Mouse (Mus musculus): ENCODE measurements around the gene Rpl4. TPM values are rescaled to one million over a fixed set of nuclear protein-coding genes. Genes with fewer than 3 reads are reported as not detected.
"Not testable (repeated sequence)": the region's sequence is repeated elsewhere in the genome, so short reads cannot be mapped to it uniquely, and the experiment has no call there.

Rpl4 gene
- polyA plus RNA-seq (2015; fragmentation: Nextera tagmentation; extraction: Ambion mirVana) = 648 and 701 TPM in 2 replicates

DNA sequence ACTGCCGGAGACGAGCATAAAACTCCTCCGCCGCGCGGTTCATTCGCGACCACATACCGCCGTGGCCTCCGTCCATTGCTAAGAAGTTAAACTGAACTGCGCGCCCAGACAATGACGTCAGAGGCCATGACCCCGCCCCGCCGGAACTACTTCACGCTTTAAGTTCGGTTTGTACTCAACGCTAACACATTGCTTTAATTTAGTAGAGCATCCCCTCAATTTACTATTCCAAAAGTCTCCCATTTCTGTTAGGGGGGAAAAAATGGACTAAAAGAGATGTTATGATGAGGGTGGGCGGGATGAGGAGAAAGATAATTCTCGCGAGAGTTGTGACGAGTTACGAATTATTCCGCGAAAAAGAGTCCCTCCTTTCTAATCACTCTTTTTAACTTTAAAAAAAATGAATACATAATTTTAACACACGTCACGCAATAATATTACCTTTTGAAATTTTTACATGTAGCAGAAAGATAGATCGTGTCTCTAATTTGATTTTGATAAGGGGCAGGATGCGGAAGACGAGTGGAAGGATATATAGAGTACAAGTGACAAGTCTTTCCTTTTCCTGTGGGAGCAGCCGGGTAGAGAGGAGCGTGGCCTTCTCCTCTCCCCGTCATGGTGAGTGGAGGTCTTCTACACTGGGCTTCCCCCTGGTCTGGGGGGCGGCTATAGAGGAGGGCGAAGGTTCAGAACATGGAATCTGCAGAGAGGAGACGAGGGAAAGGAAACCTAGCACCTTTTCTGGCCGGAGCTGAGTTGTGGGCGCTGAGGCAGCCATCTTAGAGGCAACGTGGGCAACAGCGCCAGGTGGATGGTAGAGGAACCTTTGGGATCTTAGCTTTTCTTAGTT is at the start of gene Rpl4, which contains the start of gene Zwilch:
TSS of gene Rpl4 (plus strand) at position 560 of the 850 bp plus-strand sequence.
TSS of gene Zwilch (minus strand) at position 289 of the 850 bp plus-strand sequence.
- H3K36me3 ChIP-seq = peaks cover 34% of the 10 kb centered on the region
- H3K27me3 ChIP-seq = no peaks in the 10 kb centered on the region
- WGBS = under 1% methylated on average over 42 of the region's 42 CpGs
- peaks cover 16% of the 10 kb centered on the region for H3K4me1 ChIP-seq (replicated peaks)
- peak within 1 kb of the TSS; percentile 86 for H3K4me2 ChIP-seq
- no peaks in the 10 kb centered on the region for H3K9me3 ChIP-seq (replicated peaks)
- H3K27ac ChIP-seq = peak within 1 kb of the TSS; percentile 95
- H3K9ac ChIP-seq = peak within 1 kb of the TSS; percentile 88
- ATAC-seq (replicated peaks; ENCODE audit: insufficient number of reproducible peaks, insufficient read depth, low FRiP score, low read depth) = peak; percentile 84
- peak within 1 kb of the TSS; percentile 99 for H3K4me3 ChIP-seq

DNA sequence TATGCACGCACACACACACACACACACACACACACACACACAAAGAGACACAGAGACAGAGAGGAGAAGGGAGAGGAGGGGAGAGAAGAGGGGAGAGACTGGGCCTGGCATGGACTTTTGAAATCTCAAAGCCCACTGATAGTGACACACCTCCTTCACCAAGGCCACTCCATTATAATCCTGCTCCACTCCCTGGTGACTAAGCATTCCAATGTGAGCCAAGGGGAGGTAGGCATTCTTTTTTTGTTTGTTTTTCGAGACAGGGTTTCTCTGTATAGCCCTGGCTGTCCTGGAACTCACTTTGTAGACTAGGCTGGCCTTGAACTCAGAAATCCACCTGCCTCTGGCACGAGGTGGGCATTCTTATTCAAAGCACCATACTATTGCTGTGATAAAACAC is 48.3 kb upstream of the Rpl4 start:
- not testable (repeated sequence) for H3K9me3 ChIP-seq (replicated peaks); H3K4me2 ChIP-seq; H3K4me3 ChIP-seq; H3K27ac ChIP-seq; H3K27me3 ChIP-seq; ATAC-seq (replicated peaks; ENCODE audit: insufficient number of reproducible peaks, insufficient read depth, low FRiP score, low read depth); H3K9ac ChIP-seq; H3K4me1 ChIP-seq (replicated peaks); H3K36me3 ChIP-seq
- 55% methylated on average over 3 of the region's 3 CpGs for WGBS

DNA sequence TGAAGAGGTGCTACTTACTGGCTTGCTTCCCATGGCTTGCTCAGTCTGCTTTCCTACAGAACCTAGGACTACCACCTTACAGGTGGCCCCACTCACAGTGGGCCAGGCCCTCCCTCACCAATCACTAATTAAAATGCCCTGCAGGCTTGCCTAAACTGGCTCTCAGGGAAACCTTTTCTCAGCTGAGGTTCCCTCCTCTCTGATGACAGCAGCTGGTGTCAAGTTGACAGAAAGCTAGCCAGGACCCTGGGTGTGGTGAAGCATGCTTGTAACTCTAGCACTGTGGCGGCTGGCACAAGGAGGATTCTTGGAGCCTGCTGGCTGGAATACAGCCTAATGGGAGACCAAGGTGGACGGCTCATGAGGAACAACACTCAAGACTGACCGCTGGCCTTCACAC is 47.9 kb upstream of the Rpl4 start:
- no peaks in the 10 kb centered on the region for H3K9me3 ChIP-seq (replicated peaks)
- no peak overlapping the region for H3K27ac ChIP-seq
- H3K4me2 ChIP-seq = no peak overlapping the region
- no peaks in the 10 kb centered on the region for H3K36me3 ChIP-seq
- H3K4me1 ChIP-seq (replicated peaks) = peaks cover 9% of the 10 kb centered on the region; the same call in 1 of the 2 replicates
- no peaks in the 10 kb centered on the region for H3K27me3 ChIP-seq
- no peak overlapping the region for H3K9ac ChIP-seq
- no peak overlapping the region for H3K4me3 ChIP-seq
- 42% methylated on average over 3 of the region's 3 CpGs for WGBS
- no peak; the same call in 1 of the 2 replicates for ATAC-seq (replicated peaks; ENCODE audit: insufficient number of reproducible peaks, insufficient read depth, low FRiP score, low read depth)

DNA sequence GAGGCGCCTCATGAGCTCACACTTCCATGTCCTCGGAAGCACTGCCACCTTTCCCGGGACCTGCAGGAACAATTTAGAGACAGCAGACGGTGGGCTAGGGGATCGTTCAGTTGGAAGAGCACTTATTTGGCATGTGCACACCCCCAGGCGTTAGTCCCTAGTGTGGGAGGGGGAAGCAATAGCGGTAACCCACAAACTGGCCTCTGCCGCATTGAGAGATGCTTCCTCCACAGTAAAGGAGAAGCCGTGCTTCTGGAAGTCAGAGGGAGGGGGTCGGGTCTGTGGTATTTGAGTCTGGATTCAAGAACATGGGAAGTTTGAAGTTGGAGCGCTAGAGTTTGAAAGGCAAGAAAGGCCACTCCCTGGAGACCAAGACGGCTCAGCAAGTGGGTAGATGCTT is 47.1 kb upstream of the Rpl4 start:
- H3K4me1 ChIP-seq (replicated peaks) = peaks cover 9% of the 10 kb centered on the region; the same call in 1 of the 2 replicates
- 51% methylated on average over 12 of the region's 12 CpGs for WGBS
- H3K27ac ChIP-seq = no peak overlapping the region
- H3K27me3 ChIP-seq = no peaks in the 10 kb centered on the region
- H3K9ac ChIP-seq = no peak overlapping the region
- H3K36me3 ChIP-seq = no peaks in the 10 kb centered on the region
- H3K9me3 ChIP-seq (replicated peaks) = no peaks in the 10 kb centered on the region
- no peak overlapping the region for H3K4me3 ChIP-seq
- H3K4me2 ChIP-seq = peak overlapping the region; percentile 13; the same call in 1 of the 2 replicates
- no peak for ATAC-seq (replicated peaks; ENCODE audit: insufficient number of reproducible peaks, insufficient read depth, low FRiP score, low read depth)

DNA sequence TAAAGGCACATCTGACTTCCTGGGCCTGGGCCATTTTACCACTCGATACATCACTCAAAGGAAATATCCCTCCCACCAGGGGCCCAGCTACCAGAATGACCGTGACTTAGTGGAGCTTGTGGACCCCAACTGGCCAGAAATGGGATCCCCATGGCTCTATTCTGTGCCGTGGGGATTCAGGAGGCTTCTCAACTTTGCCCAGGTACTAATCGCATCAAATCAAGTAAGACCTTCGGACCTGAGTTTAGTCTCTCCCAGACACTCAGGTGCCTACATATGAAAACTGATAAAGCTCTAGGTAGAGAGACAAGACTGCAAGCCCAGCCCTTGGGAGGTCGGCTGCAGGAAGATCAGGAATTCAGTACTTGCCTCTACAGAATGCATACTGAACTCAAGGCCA is 41.6 kb upstream of the Rpl4 start:
- Histone ChIP-seq H3K27ac (no peak overlapping the region), H3K4me2 (no peak overlapping the region), H3K4me1 (replicated peaks) (no peaks in the 10 kb centered on the region), H3K4me3 (no peak overlapping the region), H3K9me3 (replicated peaks) (no peaks in the 10 kb centered on the region), H3K27me3 (no peaks in the 10 kb centered on the region), H3K36me3 (peaks cover under 1% of the 10 kb centered on the region; the same call in 1 of the 2 replicates), H3K9ac (no peak overlapping the region)
- ATAC-seq (replicated peaks; ENCODE audit: insufficient number of reproducible peaks, insufficient read depth, low FRiP score, low read depth) = no peak
- WGBS = 78% methylated on average over 6 of the region's 6 CpGs

DNA sequence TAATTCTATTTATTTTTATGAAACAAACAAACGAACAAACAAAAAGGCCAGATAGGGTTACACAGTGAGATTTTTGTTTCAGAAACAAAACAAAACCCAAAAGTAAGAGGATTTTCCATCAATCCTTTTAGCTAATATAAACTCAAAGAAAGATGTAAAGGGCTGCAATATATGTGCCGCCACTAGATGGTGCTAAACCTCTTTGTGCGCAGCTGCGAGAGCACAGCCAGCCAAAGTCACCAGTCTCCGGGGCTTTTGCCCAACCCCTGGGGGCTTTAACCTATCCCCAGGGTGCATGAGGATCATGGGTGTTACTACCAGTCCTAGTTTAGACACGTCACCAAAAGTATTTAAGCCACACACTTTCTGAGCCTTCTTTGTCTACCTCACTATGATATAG is 34.3 kb upstream of the Rpl4 start:
- not testable (repeated sequence) for H3K4me2 ChIP-seq; H3K4me1 ChIP-seq (replicated peaks); H3K27me3 ChIP-seq; H3K9me3 ChIP-seq (replicated peaks); H3K4me3 ChIP-seq; H3K27ac ChIP-seq; ATAC-seq (replicated peaks; ENCODE audit: insufficient number of reproducible peaks, insufficient read depth, low FRiP score, low read depth); H3K9ac ChIP-seq
- H3K36me3 ChIP-seq = peaks cover 36% of the 10 kb centered on the region
- WGBS = 5% methylated on average over 6 of the region's 6 CpGs

DNA sequence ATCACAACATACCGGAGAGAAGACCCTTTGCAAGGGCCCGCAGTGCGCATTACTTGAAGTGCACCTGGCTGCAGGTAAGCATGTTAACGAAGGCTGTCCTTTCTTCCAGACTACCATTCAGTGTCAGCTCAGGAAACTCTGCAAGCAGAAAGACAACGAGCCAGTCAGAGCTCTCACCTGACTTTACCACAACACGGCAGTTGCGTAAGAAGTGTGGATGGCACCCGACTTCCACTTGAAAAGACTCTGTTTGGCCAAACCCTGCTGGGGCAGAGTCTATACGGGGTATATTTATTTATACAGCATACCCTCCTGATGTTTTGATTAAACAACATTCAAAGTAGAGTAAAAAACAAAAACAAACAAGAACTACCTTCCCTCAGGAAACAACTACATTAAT is 33.3 kb upstream of the Rpl4 start:
- Histone ChIP-seq H3K9ac (no peak overlapping the region), H3K9me3 (replicated peaks) (no peaks in the 10 kb centered on the region), H3K27me3 (no peaks in the 10 kb centered on the region), H3K4me3 (no peak overlapping the region), H3K36me3 (peaks cover 38% of the 10 kb centered on the region), H3K27ac (no peak overlapping the region), H3K4me1 (replicated peaks) (no peaks in the 10 kb centered on the region), H3K4me2 (no peak overlapping the region)
- ATAC-seq (replicated peaks; ENCODE audit: insufficient number of reproducible peaks, insufficient read depth, low FRiP score, low read depth) = no peak
- WGBS = 89% methylated on average over 9 of the region's 9 CpGs

DNA sequence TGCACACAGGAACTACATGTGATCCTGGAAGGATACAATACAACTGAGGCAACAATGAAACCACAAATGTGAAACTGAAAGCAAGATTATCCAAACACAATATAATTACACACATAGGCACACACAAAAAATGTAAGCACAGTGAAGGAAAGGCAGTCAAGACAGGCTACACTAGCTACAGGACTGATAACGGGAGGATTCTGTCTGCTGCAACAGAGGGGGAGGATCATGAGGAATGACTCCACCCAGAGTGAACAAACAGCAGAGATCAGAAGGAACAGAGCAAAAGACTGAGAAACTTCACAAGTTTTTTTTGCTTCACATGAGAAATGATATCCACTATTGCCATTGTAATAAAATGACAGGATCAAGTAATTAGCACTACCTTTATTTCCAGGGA is 16.5 kb upstream of the Rpl4 start:
- no peak for ATAC-seq (replicated peaks; ENCODE audit: insufficient number of reproducible peaks, insufficient read depth, low FRiP score, low read depth)
- Histone ChIP-seq H3K4me3 (no peak overlapping the region), H3K27ac (no peak overlapping the region), H3K4me1 (replicated peaks) (no peaks in the 10 kb centered on the region), H3K4me2 (no peak overlapping the region), H3K27me3 (no peaks in the 10 kb centered on the region), H3K36me3 (peaks cover 65% of the 10 kb centered on the region), H3K9me3 (replicated peaks) (no peaks in the 10 kb centered on the region), H3K9ac (no peak overlapping the region)
- 74% methylated on average over 1 of the region's 1 CpGs for WGBS

DNA sequence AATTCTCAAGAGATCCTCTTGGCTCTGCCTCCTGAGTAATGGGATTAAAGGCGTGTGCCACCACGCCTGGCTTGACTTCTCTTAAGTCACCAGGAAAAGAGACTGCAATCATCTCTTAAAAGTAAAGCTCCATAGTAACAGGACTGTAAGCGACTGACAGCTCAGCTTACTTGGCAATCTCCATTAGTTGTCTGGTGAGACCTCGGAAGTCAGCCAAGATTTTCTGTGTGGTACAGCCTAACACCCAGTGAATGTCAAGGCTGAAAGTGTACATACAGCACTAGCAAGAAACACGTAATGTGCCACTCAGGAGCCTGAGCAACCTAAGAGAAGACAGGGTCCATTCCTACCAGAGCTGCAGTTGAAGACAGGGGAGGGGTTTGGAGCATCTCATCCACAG is 12.7 kb upstream of the Rpl4 start:
- no peaks in the 10 kb centered on the region for H3K4me1 ChIP-seq (replicated peaks)
- no peaks in the 10 kb centered on the region for H3K9me3 ChIP-seq (replicated peaks)
- no peak overlapping the region for H3K4me2 ChIP-seq
- WGBS = 85% methylated on average over 5 of the region's 5 CpGs
- no peaks in the 10 kb centered on the region for H3K27me3 ChIP-seq
- ATAC-seq (replicated peaks; ENCODE audit: insufficient number of reproducible peaks, insufficient read depth, low FRiP score, low read depth) = no peak
- peaks cover 67% of the 10 kb centered on the region for H3K36me3 ChIP-seq
- H3K27ac ChIP-seq = no peak overlapping the region
- H3K4me3 ChIP-seq = no peak overlapping the region
- H3K9ac ChIP-seq = no peak overlapping the region

DNA sequence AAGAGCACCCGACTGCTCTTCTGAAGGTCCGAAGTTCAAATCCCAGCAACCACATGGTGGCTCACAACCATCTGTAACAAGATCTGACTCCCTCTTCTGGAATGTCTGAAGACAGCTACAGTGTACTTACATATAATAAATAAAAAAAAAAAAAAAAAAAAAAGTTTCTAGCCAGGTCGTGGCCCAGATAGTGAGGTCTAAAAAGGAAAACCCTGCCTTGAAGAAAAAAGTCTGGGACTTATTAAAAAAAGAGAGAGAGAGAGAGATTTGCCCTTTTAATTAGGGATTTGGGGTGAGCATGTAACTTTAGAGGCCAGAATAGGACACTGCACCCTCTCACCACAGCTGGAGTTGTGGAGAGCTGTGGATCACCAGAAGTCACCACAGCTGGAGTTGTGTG is 3.2 kb upstream of the Rpl4 start:
- ATAC-seq (replicated peaks; ENCODE audit: insufficient number of reproducible peaks, insufficient read depth, low FRiP score, low read depth); H3K27me3 ChIP-seq; H3K4me3 ChIP-seq; H3K9ac ChIP-seq; H3K36me3 ChIP-seq; H3K27ac ChIP-seq; H3K9me3 ChIP-seq (replicated peaks); H3K4me2 ChIP-seq: not testable (repeated sequence)
- WGBS = 88% methylated on average over 3 of the region's 3 CpGs
- H3K4me1 ChIP-seq (replicated peaks) = peaks cover 16% of the 10 kb centered on the region

DNA sequence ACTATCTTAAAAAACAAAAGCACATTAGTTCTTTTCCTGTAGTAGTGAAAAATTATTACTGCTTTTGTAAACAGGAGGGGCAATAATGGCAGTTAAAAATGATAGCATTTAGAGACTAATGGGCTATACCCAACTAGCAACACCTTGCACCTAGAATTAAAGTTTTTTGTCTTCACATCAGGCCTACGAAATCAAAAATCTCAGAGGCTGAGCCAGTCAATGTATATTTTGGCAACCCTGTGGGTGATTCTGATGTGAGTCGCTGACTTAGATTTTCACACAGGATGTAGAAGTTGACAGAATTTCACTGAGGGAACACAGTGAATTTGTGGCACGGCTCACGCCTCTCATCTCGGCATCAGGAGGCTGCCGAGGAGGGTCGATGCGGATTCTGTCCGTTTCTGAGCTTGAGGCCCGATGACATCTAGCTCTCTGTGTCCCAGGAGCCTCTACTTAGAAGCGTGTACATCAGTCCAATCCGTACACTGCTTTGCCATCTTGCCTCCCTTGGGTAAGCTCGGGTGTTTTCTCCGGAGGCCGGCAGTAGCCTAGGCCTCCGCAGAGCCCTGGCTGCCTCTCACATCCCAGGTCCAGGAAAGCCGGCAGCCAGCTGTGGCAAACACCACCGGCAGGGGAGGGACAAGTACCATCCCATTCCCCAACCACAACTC is 895 bp upstream of the Rpl4 start:
- Histone ChIP-seq H3K9ac (peak overlapping the region; percentile 88), H3K36me3 (peaks cover 27% of the 10 kb centered on the region), H3K4me1 (replicated peaks) (peaks cover 16% of the 10 kb centered on the region), H3K27ac (peak overlapping the region; percentile 95), H3K4me3 (peak overlapping the region; percentile 99), H3K27me3 (no peaks in the 10 kb centered on the region), H3K9me3 (replicated peaks) (no peaks in the 10 kb centered on the region), H3K4me2 (peak overlapping the region; percentile 86)
- ATAC-seq (replicated peaks; ENCODE audit: insufficient number of reproducible peaks, insufficient read depth, low FRiP score, low read depth) = no peak; the same call in 1 of the 2 replicates
- 1% methylated on average over 18 of the region's 18 CpGs for WGBS

Measured in heart, embryonic 15.5 days (tissue).